Mouse (Mus musculus): ENCODE results near the gene Gins3. TPM values are rescaled to one million over a fixed set of nuclear protein-coding genes. Genes with fewer than 3 reads are reported as not detected.

Gene Gins3
- polyA plus RNA-seq, 1 experiment = 10.7 TPM

DNA sequence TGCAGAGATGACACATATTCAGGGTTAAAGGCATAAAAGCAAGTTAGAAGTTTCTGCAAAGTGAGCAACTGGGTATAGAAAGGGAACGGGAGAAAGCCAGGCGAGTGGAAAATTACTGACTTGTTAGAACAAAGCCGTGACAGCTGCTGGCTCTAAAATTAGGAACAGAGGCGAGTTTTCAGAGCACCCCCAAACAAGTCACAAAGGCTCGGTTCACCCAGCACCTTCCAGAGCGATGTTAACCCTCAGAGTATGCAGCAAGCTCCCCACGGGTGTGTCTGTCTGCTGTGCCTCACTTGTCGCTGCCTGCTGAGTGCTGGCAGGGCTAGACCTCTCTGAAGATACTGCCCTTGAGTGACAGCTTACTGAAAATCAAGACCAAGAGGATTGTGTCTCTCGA lies 26.0 kb upstream of the Gins3 start:
- Histone ChIP-seq H3K9ac (ENCODE audit: low read depth, poor library complexity, severe bottlenecking) (no peak overlapping the region), H3K4me1 (ENCODE audit: control insufficient read depth, insufficient read depth, low read length) (peaks cover 2% of the 10 kb centered on the region), H3K27me3 (ENCODE audit: control insufficient read depth, insufficient read depth, low read length, poor library complexity, severe bottlenecking) (no peaks in the 10 kb centered on the region; the same call in 1 of the 2 replicates), H3K36me3 (ENCODE audit: control insufficient read depth, insufficient read depth, low read length, poor library complexity, severe bottlenecking) (no peaks in the 10 kb centered on the region), H3K27ac (ENCODE audit: insufficient read depth, low read length) (no peak overlapping the region), H3K9me3 (replicated peaks; ENCODE audit: control insufficient read depth, insufficient read depth, low read length, poor library complexity, severe bottlenecking) (no peaks in the 10 kb centered on the region), H3K4me3 (ENCODE audit: low read depth, low read length) (no peak overlapping the region)
- TF ChIP-seq POLR2A (IDR thresholded peaks at IDR 0.05; ENCODE audit: insufficient read depth, low read length) (no peak), CTCF (IDR thresholded peaks at IDR 0.05; ENCODE audit: low read depth, low read length) (no peak), EP300 (IDR thresholded peaks at IDR 0.05; ENCODE audit: insufficient read depth, low read depth, low read length) (no peak)

DNA sequence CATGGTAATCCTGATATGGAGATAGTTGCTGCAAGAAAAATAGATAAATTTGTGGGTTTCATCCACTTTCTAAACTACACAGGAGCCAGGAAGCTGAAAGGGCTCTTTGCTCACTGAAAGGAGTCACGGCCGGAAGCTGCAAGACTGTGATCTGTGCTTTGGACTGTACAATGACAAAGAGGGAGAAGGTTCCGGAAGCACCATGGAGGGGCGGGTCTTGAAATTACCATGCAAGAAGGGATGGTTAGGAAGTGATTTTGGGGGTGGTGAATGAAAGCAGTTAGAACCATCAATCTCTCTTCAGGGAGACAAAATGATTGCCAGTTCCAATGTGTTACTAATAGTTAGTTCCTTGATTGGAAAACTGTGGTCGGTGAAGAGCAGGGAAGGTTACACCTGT lies 23.8 kb upstream of the Gins3 start:
- Histone ChIP-seq H3K4me3 (ENCODE audit: low read depth, low read length) (no peak overlapping the region), H3K27me3 (ENCODE audit: control insufficient read depth, insufficient read depth, low read length, poor library complexity, severe bottlenecking) (no peaks in the 10 kb centered on the region; the same call in 1 of the 2 replicates), H3K4me1 (ENCODE audit: control insufficient read depth, insufficient read depth, low read length) (peaks cover 2% of the 10 kb centered on the region), H3K9ac (ENCODE audit: low read depth, poor library complexity, severe bottlenecking) (no peak overlapping the region), H3K36me3 (ENCODE audit: control insufficient read depth, insufficient read depth, low read length, poor library complexity, severe bottlenecking) (no peaks in the 10 kb centered on the region), H3K27ac (ENCODE audit: insufficient read depth, low read length) (no peak overlapping the region), H3K9me3 (replicated peaks; ENCODE audit: control insufficient read depth, insufficient read depth, low read length, poor library complexity, severe bottlenecking) (no peaks in the 10 kb centered on the region)
- TF ChIP-seq EP300 (IDR thresholded peaks at IDR 0.05; ENCODE audit: insufficient read depth, low read depth, low read length) = no peak
- TF ChIP-seq CTCF (IDR thresholded peaks at IDR 0.05; ENCODE audit: low read depth, low read length) = no peak
- TF ChIP-seq POLR2A (IDR thresholded peaks at IDR 0.05; ENCODE audit: insufficient read depth, low read length) = no peak

DNA sequence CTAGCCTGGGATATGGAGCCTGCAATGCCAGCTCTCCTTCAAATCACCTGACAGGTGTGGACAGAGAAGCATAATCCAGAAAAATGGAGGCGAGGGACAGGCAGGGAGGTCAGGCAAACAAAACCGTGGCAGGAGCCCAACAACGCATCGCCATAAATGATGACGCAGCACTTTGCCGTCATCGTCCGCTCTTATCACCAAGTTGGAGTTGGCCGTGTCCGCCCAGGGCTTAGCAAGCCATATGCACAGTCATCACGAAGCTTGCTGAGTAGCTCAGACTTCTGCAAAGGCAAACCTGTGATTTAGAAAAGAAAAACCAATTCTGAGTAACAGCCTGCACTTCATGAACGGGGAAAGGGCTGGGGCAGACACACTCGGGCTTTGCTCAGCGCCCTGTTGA lies 22.5 kb upstream of the Gins3 start:
- Histone ChIP-seq H3K4me1 (ENCODE audit: control insufficient read depth, insufficient read depth, low read length) (peaks cover 2% of the 10 kb centered on the region), H3K9me3 (replicated peaks; ENCODE audit: control insufficient read depth, insufficient read depth, low read length, poor library complexity, severe bottlenecking) (no peaks in the 10 kb centered on the region), H3K27ac (ENCODE audit: insufficient read depth, low read length) (no peak overlapping the region), H3K36me3 (ENCODE audit: control insufficient read depth, insufficient read depth, low read length, poor library complexity, severe bottlenecking) (no peaks in the 10 kb centered on the region), H3K4me3 (ENCODE audit: low read depth, low read length) (no peak overlapping the region), H3K9ac (ENCODE audit: low read depth, poor library complexity, severe bottlenecking) (no peak overlapping the region), H3K27me3 (ENCODE audit: control insufficient read depth, insufficient read depth, low read length, poor library complexity, severe bottlenecking) (no peaks in the 10 kb centered on the region; the same call in 1 of the 2 replicates)
- TF ChIP-seq CTCF (IDR thresholded peaks at IDR 0.05; ENCODE audit: low read depth, low read length) (no peak), EP300 (IDR thresholded peaks at IDR 0.05; ENCODE audit: insufficient read depth, low read depth, low read length) (no peak), POLR2A (IDR thresholded peaks at IDR 0.05; ENCODE audit: insufficient read depth, low read length) (no peak)

DNA sequence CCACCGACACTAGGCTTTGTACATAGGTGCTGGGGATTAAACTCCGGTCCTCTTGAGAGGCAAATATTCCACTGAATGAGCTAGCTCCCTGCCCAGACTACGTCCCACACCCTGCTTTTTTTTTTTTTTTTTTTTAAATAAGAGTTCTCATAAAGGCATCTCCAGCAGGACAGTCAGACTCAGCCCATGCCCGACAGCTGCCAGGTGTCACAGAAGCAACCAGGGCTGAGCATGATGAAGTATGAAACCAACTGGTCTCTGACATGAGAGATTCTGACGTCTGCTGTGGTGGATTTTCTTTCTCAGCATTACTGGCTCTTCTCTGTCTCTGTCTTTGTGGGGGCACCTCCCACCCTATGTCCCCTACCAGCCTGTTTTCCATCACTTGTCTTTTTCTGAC lies 21.5 kb upstream of the Gins3 start:
- Histone ChIP-seq H3K4me3 (ENCODE audit: low read depth, low read length) (no peak overlapping the region), H3K27ac (ENCODE audit: insufficient read depth, low read length) (no peak overlapping the region), H3K27me3 (ENCODE audit: control insufficient read depth, insufficient read depth, low read length, poor library complexity, severe bottlenecking) (no peaks in the 10 kb centered on the region; the same call in 1 of the 2 replicates), H3K9me3 (replicated peaks; ENCODE audit: control insufficient read depth, insufficient read depth, low read length, poor library complexity, severe bottlenecking) (no peaks in the 10 kb centered on the region), H3K4me1 (ENCODE audit: control insufficient read depth, insufficient read depth, low read length) (peaks cover 2% of the 10 kb centered on the region), H3K9ac (ENCODE audit: low read depth, poor library complexity, severe bottlenecking) (no peak overlapping the region), H3K36me3 (ENCODE audit: control insufficient read depth, insufficient read depth, low read length, poor library complexity, severe bottlenecking) (no peaks in the 10 kb centered on the region)
- no peak for TF ChIP-seq EP300 (IDR thresholded peaks at IDR 0.05; ENCODE audit: insufficient read depth, low read depth, low read length)
- TF ChIP-seq POLR2A (IDR thresholded peaks at IDR 0.05; ENCODE audit: insufficient read depth, low read length) = no peak
- no peak for TF ChIP-seq CTCF (IDR thresholded peaks at IDR 0.05; ENCODE audit: low read depth, low read length)

DNA sequence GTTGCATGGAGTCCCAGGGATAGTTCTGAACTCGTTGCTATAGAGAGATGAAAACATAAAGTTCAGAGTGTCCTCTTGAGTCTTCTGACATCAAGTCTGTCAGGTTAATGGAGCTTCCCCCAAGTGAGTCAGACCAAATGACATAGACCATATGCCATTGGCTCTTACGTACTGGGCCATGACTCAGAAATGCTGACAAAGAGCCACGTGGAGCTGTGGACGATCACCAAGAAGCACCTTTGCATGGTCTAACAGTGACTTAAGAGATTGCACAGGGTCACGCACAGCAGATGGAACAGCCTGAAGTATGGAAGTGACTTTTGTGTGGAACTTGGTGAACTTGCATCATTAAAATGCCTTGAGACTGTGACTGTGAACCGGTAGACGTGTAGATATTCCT lies 16.9 kb upstream of the Gins3 start:
- no peaks in the 10 kb centered on the region for H3K36me3 ChIP-seq (ENCODE audit: control insufficient read depth, insufficient read depth, low read length, poor library complexity, severe bottlenecking)
- no peaks in the 10 kb centered on the region for H3K27me3 ChIP-seq (ENCODE audit: control insufficient read depth, insufficient read depth, low read length, poor library complexity, severe bottlenecking)
- no peak overlapping the region for H3K4me3 ChIP-seq (ENCODE audit: low read depth, low read length)
- no peaks in the 10 kb centered on the region for H3K4me1 ChIP-seq (ENCODE audit: control insufficient read depth, insufficient read depth, low read length)
- H3K9ac ChIP-seq (ENCODE audit: low read depth, poor library complexity, severe bottlenecking) = no peak overlapping the region
- no peak for TF ChIP-seq POLR2A (IDR thresholded peaks at IDR 0.05; ENCODE audit: insufficient read depth, low read length)
- TF ChIP-seq CTCF (IDR thresholded peaks at IDR 0.05; ENCODE audit: low read depth, low read length) = no peak
- no peak for TF ChIP-seq EP300 (IDR thresholded peaks at IDR 0.05; ENCODE audit: insufficient read depth, low read depth, low read length)
- no peak overlapping the region for H3K27ac ChIP-seq (ENCODE audit: insufficient read depth, low read length)
- H3K9me3 ChIP-seq (replicated peaks; ENCODE audit: control insufficient read depth, insufficient read depth, low read length, poor library complexity, severe bottlenecking) = no peaks in the 10 kb centered on the region

DNA sequence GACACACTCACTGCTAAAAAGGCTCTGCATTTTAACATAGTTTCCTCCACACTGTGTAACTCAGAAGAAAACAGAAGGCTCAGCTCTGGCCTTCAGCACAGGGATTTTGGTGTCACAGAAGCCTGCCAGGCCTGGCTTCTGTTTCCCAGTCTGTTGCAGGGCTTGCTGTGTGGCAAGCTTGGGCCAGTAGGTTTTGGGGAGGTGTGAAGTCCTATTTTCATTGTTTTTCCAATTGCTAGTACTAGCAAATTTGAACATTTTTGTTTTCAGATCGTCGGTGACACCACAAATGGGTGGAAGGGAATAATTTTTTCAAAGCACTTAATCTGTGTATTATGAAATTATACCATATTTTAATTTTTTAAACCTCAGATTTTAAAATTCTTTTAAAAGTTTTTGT lies 13.2 kb upstream of the Gins3 start:
- H3K9me3 ChIP-seq (replicated peaks; ENCODE audit: control insufficient read depth, insufficient read depth, low read length, poor library complexity, severe bottlenecking) = no peaks in the 10 kb centered on the region
- no peak for TF ChIP-seq CTCF (IDR thresholded peaks at IDR 0.05; ENCODE audit: low read depth, low read length)
- H3K4me3 ChIP-seq (ENCODE audit: low read depth, low read length) = no peak overlapping the region
- H3K4me1 ChIP-seq (ENCODE audit: control insufficient read depth, insufficient read depth, low read length) = no peaks in the 10 kb centered on the region
- no peaks in the 10 kb centered on the region for H3K36me3 ChIP-seq (ENCODE audit: control insufficient read depth, insufficient read depth, low read length, poor library complexity, severe bottlenecking)
- H3K9ac ChIP-seq (ENCODE audit: low read depth, poor library complexity, severe bottlenecking) = no peak overlapping the region
- H3K27me3 ChIP-seq (ENCODE audit: control insufficient read depth, insufficient read depth, low read length, poor library complexity, severe bottlenecking) = no peaks in the 10 kb centered on the region
- H3K27ac ChIP-seq (ENCODE audit: insufficient read depth, low read length) = no peak overlapping the region
